Mouse (Mus musculus) small intestine, adult 2 months (tissue): ENCODE measurements around the gene Stpg3.

Experiments
- CTCF ChIP-seq: fragments of 200-500 bp; IDR thresholded peaks from 2 replicates; pipeline ENCODE4 v1.5.1; 2012; ENCODE audit warnings: low read depth, mild to moderate bottlenecking, control low read depth, inconsistent platforms, low read length, moderate library complexity, mixed read lengths; ENCODE audit not compliant: insufficient replicate concordance, insufficient read length; ENCODE audit errors: extremely low read depth
- POLR2A ChIP-seq: fragments of 200-500 bp; IDR thresholded peaks from 2 replicates; pipeline ENCODE4 v1.6.1; 2012; ENCODE audit warnings: low read depth, mild to moderate bottlenecking, control low read depth, inconsistent platforms, low read length, moderate library complexity

- TF ChIP-seq CTCF: no peak
- no peak for TF ChIP-seq POLR2A
Observed at GRCm38 (mm10) chr2:25177685-25178084, 36.8 kb downstream of the Stpg3 start.
